Mouse (Mus musculus) ZHBTc4 (cell line): ENCODE measurements at regions not wholly inside any gene's neighbourhood (a gene's known extent, or its start where the extent isn't known, plus 50 kb on each side); places are given as distances from the start of the nearest gene placed in this dataset.

Source experiments
- DNase-seq: peaks from one replicate; pipeline ENCODE4 v3.0.0-alpha.2; 2011; ENCODE audit warnings: low read depth, low spot score

DNA sequence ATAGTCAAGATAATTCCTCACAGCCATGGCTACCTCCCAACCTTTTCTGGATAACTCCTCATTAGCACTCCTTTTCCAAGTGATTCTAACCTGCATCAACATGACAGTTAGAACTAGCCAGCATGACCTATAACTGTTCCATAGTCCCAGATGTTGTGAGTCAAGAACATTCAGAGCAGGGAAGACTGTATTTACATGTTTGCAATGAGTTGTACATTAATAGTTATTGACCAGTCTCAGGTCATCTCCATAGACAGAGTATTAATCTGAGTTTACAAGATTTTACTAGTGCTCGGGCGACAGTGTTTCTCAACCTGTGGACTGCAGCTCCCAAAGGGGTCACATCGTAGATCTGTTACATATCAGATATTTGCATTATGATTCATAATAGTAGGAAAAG lies 1515.3 kb downstream of the Slc22a22 start:
- DNase-seq, result no peak
